Mouse (Mus musculus) left cerebral cortex, postnatal 14 days (tissue): ENCODE results near the gene Pcsk4. TPM values are rescaled to one million over a fixed set of nuclear protein-coding genes. Genes with fewer than 3 reads are reported as not detected.
"Not testable (repeated sequence)": the region's sequence is repeated elsewhere in the genome, so short reads cannot be mapped to it uniquely, and the experiment has no call there.

Experiments
- DNase-seq, 2 experiments: peaks; one replicate each; pipeline ENCODE4 v3.0.0; 2021 to 2022; ENCODE audit warnings: low spot score in 2 of 2, mixed read lengths in 1 of 2
- intact Hi-C: fragments of 180-260 bp; cut with DNase I; formaldehyde crosslinking; loops from one replicate; pipeline ENCODE4 v1.15.1; 2025
- total RNA-seq, 2 experiments: library from RNA; stranded (reverse); gene quantifications; 2 replicates each; pipeline ENCODE4 v1.2.3; 2021

Pcsk4 gene
- total RNA-seq, 2 experiments from 2014 or later, result 4.9 to 5.7 TPM

- no peak for DNase-seq
- intact Hi-C loops, result loop anchor here (10.0 kb wide), 1 partner anchor 143 kb away; the partner anchor contains the start of gene Onecut3
Measured at GRCm38 (mm10) chr10:80351896-80352295, 22.6 kb upstream of the Pcsk4 start.

- intact Hi-C loops, result loop anchor here (10.0 kb wide), 1 partner anchor 145 kb away; the partner anchor contains the start of gene Onecut3
- DNase-seq, result peak; percentile 79 to 87
Measured at GRCm38 (mm10) chr10:80350292-80350691, 21.0 kb upstream of the Pcsk4 start.

- DNase-seq, result no peak
- intact Hi-C loops, result no loop called here
Measured at GRCm38 (mm10) chr10:80348981-80349380, 19.7 kb upstream of the Pcsk4 start.

- no peak for DNase-seq
- intact Hi-C loops, result no loop called here
Measured at GRCm38 (mm10) chr10:80348244-80348781, 19.0 kb upstream of the Pcsk4 start, which contains the start of gene Adamtsl5. Gene Adamtsl5 (minus strand): TSS chr10:80348412.

- intact Hi-C loops, result no loop called here
- DNase-seq, result no peak
Measured at GRCm38 (mm10) chr10:80347514-80347967, 18.2 kb upstream of the Pcsk4 start.

GRCm38 (mm10) chr10:80345929-80346328, 16.6 kb upstream of the Pcsk4 start:
- DNase-seq, intact Hi-C loops: not testable (repeated sequence)

GRCm38 (mm10) chr10:80345122-80345521, 15.8 kb upstream of the Pcsk4 start:
- intact Hi-C loops, result no loop called here
- DNase-seq, result no peak

GRCm38 (mm10) chr10:80344131-80344661, 14.9 kb upstream of the Pcsk4 start:
- DNase-seq, result no peak
- intact Hi-C loops, result no loop called here

- intact Hi-C loops, result no loop called here
- no peak for DNase-seq
Measured at GRCm38 (mm10) chr10:80343425-80343895, 14.2 kb upstream of the Pcsk4 start.

GRCm38 (mm10) chr10:80342749-80343424, 13.6 kb upstream of the Pcsk4 start:
- intact Hi-C loops, result no loop called here
- peak in 1 of 2 experiments; percentile 65 for DNase-seq

GRCm38 (mm10) chr10:80342305-80342748, 13.0 kb upstream of the Pcsk4 start:
- intact Hi-C loops, result no loop called here
- no peak for DNase-seq

GRCm38 (mm10) chr10:80341491-80342304, 12.4 kb upstream of the Pcsk4 start:
- intact Hi-C loops, result loop anchor here (2.0 kb wide), 1 partner anchor 33 kb away; no protein-coding TSS in a partner anchor
- no peak for DNase-seq

- intact Hi-C loops, result loop anchor here (2.0 kb wide), 1 partner anchor 34 kb away; no protein-coding TSS in a partner anchor
- DNase-seq, result no peak
Measured at GRCm38 (mm10) chr10:80341026-80341425, 11.7 kb upstream of the Pcsk4 start.

GRCm38 (mm10) chr10:80339941-80340750, 10.8 kb upstream of the Pcsk4 start:
- peak; percentile 84 to 87 for DNase-seq
- intact Hi-C loops, result loop anchor here (2.0 kb wide), 1 partner anchor 35 kb away; no protein-coding TSS in a partner anchor

- intact Hi-C loops, result no loop called here
Measured at GRCm38 (mm10) chr10:80336263-80336662, 7.0 kb upstream of the Pcsk4 start.

GRCm38 (mm10) chr10:80332525-80332989, 3.3 kb upstream of the Pcsk4 start:
- DNase-seq, result no peak
- intact Hi-C loops, result no loop called here

More at GRCm38 (mm10) chr10:80336263-80336662, 7.0 kb upstream of the Pcsk4 start:
- DNase-seq, result no peak

GRCm38 (mm10) chr10:80331636-80332524, 2.6 kb upstream of the Pcsk4 start:
- DNase-seq, result no peak
- intact Hi-C loops, result no loop called here
